In the genomic region with DNA sequence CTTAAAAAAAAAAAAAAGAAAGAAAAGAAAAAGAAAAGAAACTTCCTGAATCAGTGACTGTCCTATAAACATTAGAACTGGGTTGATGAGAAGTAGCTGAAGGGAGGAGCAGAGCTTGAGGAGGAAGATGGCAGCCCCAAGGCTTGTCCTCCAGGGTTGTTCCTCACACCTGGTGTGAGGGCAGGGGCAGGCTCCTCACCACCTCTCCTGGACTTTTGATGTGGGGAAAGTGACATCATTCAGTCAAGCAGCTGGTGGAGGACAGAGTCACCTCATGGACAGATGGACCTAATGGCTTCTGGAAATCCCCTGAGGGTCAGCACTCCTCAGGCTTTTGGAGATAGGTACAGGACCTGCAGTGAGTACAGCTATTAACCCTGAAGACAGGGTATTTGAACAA, we compare ENCODE assay signal across 12 mouse cellular contexts.
"Had no signal": no experiment of that assay in that cellular context is flagged by ENCODE, and none has a peak within 500 bp of the region (broad histone marks: within the 10 kb centered on the region; RNA-seq: fewer than 3 reads in every experiment).

No protein-coding gene starts in this region.

- DNase-seq: left cerebral cortex, postnatal 4 days; liver; liver, embryonic 13.5 days; liver, postnatal 0 days; lung, adult 18-20 months; lung, adult 2 months; lung, embryonic 14.5 days; lung, postnatal 10 days; lung, postnatal 14 days; lung, postnatal 36 days; lung, postnatal 4 days; midbrain, embryonic 14.5 days had no signal
